Mouse (Mus musculus): Measurements from ENCODE around the gene 1700042G07Rik.
"Not testable (repeated sequence)": the region's sequence is repeated elsewhere in the genome, so short reads cannot be mapped to it uniquely, and the experiment has no call there.

1700042G07Rik gene

DNA sequence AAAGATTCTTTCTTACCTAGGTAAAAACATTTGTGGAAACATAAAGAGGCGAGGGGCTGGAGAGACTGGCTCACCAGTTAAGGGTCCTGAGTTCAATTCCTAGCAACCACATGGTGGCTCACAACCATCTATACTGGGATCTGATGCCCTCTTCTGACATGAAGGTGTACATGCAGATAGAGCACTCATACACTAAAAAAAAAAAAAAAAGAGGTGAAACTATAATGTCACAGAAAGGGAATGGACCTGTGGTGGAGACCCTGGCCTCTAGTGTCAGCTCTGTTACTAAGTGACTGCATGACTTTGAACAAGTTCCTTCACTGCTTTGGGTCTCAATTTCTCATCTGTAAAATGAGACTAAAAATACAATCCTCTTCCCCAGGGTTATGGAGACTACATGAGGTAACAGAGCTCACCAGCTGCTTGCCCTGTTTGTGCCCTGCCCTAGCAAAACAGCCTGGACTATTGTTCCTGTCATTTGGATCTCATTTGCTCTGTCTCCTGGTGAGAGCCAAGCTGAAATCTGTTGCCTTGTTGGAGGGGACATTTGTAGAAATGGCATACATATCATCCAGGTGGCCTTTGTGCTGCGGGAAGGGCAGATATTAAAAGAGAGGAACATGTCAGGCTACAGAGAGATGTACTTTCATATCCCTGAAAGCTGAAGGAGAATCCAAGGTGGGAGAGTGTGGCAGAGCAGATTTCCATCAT lies 42.9 kb downstream of the 1700042G07Rik start:
- no peak for DNase-seq

DNA sequence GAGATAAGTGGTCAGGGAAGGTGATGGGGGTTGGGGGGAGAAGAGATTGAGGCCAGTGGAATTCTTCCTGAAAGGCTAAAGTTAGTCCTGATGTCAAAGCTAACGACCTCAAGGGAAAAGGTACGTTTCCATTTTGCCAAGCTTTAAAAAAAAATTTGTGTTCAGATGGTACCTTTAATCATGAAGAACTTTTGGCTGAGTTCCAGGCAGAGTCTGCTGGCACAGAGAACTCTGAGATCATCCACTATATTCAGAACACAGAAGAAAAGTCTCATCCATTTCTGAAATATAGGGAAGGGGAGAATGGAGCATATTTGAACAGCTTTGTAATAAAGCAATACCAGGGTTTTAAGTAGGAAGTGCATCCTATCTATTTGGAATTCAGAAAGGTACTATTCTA lies 43.9 kb downstream of the 1700042G07Rik start:
- DNase-seq, result peak; percentile 16

GRCm38 (mm10) chr4:116217661-116218060 lies 44.5 kb downstream of the 1700042G07Rik start:
- DNase-seq, result not testable (repeated sequence)

- no peak for DNase-seq
Observed at GRCm38 (mm10) chr4:116219056-116219455, 45.9 kb downstream of the 1700042G07Rik start.

DNA sequence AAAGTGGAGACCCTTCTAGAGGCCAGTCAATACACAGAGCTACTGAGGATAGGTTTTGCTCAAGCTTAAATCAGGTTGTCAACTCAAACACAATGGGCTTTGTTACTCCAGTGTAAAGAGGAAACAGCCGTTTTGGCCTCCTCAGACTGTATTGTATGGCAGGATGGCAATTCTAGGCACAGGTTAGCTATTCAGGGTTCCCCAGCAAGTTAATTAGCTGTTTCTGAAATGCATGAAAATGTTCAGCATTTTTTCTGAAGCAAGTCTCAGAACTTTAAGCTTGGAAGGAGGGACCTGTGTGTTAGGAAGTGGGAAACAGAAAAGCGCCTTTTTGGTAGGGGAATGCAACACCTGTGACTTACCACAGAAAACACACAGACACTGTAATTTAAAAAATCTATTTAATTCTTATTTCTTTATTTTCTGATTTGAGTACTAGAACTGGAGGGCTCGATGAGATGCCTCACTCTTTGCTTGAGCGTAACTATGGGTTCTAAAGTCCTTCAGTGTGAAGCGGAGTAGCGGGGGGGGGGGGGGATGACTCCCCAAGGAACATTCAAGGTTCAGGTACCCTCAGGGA lies 47.0 kb downstream of the 1700042G07Rik start:
- peak; percentile 24 for DNase-seq

- no peak for DNase-seq
Observed at GRCm38 (mm10) chr4:116220780-116221139, 47.6 kb downstream of the 1700042G07Rik start.

DNA sequence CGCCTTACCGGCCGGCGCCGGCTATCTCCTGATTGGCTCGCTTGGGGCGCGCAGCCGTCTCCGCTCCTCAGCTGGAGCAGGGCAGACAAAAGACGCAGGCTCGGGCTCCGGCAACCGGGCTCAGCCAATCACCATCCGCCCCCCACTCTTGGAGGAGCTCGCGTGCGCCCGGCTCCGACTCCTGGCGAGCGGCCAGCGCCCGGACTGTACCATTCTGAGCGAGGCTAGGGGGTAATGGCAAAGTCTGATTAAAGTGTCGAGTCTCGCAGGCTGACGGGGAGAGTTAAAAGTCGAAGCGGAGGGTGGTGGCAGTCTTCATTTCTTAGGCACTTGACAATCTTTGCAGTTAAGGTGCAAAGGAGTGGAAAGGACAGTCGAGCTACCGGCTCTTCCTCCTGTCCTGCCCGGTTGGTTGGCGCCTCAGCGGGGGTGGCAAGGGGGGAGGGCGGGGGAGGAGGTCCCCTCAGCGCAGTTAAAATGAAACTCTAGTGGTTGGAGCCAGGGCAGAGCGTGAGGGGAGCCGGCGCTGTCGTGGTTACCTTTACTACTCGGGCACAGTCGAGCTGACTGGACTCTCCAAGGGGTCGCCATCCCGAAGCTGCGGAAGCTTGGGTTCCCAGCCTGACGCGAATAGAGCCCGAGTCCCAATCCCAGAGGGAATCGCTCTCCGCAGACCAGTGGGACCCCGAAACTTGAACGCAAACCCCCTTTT lies 48.1 kb downstream of the 1700042G07Rik start, which contains the start of gene Pik3r3:
Pik3r3 (plus strand) TSS at position 479 of the 712 bp plus-strand sequence.
- DNase-seq, result peak; percentile 99

GRCm38 (mm10) chr4:116221996-116222842 lies 49.0 kb downstream of the 1700042G07Rik start:
- DNase-seq, result no peak

DNA sequence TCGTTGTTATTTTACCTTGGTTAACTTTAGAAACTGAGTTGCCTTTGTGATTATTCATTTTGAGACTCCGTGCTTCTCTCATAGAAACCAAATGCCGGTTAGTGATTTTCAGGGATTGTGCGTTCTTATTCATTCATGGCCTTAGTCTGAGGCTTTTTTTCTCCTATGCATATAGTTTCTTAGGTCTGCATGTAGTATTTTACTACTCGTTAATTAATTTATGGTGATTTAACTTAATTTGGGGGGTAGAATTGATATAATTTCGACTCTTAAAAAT lies 49.6 kb downstream of the 1700042G07Rik start:
- DNase-seq, result no peak
